Mouse (Mus musculus) urinary bladder, adult 2 months (tissue): Measurements from ENCODE around the gene Zfp819. TPM values are rescaled to one million over a fixed set of nuclear protein-coding genes. Genes with fewer than 3 reads are reported as not detected.
"Not testable (repeated sequence)": the region's sequence is repeated elsewhere in the genome, so short reads cannot be mapped to it uniquely, and the experiment has no call there.

Experiments
- DNase-seq: peaks from one replicate; pipeline ENCODE4 v3.0.0; 2022; ENCODE audit warnings: low spot score
- polyA plus RNA-seq: library from polyadenylated mRNA; depleted of rRNA; stranded (reverse); fragments of >200 nt; gene quantifications from 2 replicates; pipeline ENCODE4 v1.2.3, GENCODE M21; 2012; rRNA removed

The Zfp819 gene
- polyA plus RNA-seq, 1 experiment, result 0.03 TPM

DNA sequence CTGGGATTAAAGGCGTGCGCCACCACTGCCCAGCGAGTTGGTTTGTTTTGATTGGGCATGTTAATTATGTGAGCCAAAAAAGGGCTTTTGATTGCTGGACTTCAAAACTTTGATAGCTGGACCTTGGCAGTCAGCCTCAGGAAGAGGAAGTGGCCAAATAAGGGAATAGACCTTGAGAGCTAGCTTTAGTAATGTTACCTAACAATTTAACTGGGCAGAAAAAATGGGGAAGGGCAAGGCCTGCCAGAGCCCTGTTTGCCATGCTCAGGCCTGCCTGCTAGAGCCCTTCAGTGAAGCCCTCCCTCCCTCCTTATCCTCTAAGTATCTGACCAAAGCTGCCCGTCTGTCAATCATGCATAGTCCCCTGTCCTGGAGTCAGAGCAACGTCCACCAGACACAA is 35.6 kb downstream of the Zfp819 start:
- no peak for DNase-seq

DNA sequence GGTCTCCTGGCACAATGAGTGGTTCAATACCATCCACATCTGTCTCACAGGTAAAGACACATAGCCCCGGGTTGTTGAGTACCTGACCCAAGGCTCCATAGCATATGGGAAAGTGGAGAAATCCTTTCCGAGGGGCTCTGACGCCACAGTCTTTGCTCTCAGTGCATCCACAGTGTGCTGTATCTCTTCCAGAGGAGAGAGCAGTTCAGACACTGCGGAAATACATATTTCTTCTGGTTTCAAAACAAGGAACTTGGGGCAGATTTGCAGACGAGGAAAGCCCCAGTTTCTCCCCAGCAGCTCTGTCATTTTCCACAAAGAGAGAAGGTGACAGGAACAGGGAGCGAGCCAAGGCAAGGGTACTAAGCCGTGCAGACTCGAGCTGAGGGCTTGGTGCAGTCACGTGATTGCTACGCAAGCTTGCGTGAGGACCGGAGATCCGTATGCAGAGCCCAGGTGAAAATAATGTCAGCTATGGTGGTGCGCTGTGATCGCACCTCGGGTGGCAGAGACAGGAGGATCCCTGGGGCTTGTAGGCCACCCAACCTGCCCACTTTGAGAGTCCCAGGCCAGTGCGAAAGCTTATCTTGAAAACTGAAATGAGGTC is 36.2 kb downstream of the Zfp819 start:
- no peak for DNase-seq

DNA sequence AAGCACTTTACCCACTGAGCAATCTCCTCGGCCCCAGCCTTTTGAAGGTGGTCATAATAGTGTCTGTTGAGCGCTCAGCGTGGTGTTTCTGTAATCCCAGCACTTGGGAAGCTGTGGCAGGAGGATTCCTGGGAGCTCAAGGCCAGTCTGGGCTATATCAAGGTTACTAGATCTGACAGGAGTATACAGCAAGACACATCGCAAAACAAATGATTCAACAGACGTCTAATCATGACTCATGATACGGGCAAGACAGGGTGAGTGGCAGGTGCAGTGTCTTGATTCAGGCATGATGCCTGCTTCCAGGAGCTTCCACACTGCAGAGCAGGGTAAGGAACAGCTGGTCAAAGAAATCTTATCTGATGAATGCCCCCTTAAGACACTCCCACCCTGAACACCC is 45.7 kb downstream of the Zfp819 start:
- DNase-seq, result no peak

DNA sequence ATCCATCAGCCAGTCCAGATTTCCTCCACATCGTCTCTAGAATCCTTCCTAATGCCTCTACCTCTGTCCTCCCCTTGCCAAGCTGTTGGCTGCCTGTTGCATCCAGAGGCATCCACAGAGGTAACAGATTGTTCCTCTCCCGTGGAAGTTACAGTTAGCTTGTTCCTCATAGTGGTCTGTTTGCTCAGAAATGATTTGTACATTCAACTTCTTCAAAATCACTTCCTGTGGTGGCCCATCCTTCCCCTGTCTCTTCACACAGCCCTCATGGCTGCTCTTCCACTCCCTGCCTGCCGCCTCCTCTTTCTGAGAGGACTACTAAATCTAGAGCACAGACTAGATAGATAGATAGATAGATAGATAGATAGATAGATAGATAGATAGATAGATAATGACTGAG is 47.5 kb downstream of the Zfp819 start:
- DNase-seq, result no peak

DNA sequence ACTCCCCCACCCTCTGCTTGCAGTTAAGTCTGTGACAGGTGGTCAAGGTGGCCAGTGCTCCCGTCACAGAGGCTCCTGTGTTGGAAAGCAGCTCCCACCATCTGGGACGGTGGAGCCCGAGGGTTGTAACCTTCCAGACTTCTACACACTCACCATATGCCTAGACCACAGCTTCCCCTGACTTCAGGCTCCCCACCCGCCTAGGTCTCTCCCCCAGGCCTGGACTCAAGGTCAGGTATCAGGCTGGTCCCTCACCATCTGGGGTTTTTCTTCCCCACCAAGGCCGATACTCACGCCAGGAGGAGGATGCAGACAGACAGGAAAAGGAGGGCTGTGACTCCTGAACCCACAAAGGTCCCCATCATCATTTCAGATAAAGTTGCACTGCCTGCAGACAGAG is 49.3 kb downstream of the Zfp819 start:
- DNase-seq, result no peak

DNA sequence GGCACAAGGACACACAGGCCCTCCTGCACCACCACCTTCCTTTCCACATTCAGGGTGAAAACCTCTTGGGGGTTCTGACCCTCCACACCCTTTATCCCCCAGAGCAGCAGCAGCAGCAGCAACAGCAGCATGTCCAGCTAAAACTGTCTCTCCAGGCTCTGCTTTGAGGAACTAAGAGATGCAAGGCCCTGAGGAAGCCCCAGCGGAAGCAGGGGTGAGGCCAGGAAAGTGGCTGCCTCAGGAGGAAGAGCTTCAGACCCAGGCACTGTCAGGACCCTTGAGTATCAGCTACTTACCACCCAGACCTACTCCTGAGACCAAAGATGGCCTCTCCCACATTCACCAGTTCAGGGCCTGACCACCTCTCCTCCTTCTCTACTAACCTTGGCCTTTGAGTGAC is 53.0 kb downstream of the Zfp819 start, which contains the start of gene Siglece:
TSS of gene Siglece (minus strand) at position 160 of the 400 bp plus-strand sequence.
- no peak for DNase-seq

DNA sequence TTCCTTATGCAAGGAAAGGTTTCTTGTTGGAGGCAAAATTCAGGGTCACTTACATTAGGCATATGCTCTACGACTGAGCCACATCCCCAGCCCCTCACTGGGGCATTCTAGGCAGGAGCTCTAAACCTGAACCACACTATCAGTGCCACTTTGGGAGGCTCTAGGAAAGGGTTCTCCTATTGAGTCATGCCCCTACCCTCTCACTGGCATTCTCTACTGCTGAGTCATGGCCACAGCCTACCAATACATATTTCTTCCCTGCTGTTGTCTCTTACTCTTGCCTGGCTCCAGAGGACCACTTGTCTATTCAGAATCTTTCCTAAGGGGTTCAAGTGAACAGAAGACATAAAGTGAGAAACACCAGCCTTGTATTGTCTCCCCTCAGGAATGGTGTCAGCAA is 55.8 kb downstream of the Zfp819 start:
- no peak for DNase-seq

DNA sequence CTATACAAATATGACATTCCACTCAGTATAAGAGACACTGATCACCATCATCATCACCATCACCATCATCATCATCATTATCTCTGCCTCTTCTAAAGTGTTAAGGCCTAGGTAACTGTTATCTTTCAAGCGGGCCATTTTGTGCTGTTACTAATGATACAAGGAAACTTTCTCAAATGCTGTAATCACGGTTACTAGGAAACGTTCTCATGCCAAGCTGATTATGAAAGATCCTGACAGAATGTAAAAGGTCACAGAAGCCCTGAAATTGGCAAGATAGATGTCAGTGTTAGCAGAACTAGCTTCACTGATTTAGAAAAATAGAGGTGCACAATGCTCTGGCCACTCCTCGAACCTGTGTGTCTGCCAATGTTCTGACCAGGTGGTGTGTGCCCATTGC is 60.3 kb downstream of the Zfp819 start:
- not testable (repeated sequence) for DNase-seq

Other genes with a start within 250 kb of the Zfp819 start
- 2.0 TPM in 2 replicates for gene Siglecg, start 199.0 kb upstream of the Zfp819 start, polyA plus RNA-seq
- not detected in 2 replicates for gene Lim2, start 179.5 kb upstream of the Zfp819 start, polyA plus RNA-seq
- gene Nkg7, start 170.1 kb upstream of the Zfp819 start, polyA plus RNA-seq, result 4.0 and 4.4 TPM in 2 replicates
- not detected in 2 replicates for gene Cldnd2, start 166.4 kb upstream of the Zfp819 start, polyA plus RNA-seq
- gene Etfb, start 163.1 kb upstream of the Zfp819 start, polyA plus RNA-seq, result 244 and 246 TPM in 2 replicates
- 0.12 and 0.56 TPM in 2 replicates for gene Gm45233, start 163.0 kb upstream of the Zfp819 start, polyA plus RNA-seq
- gene Vsig10l, start 144.0 kb upstream of the Zfp819 start, polyA plus RNA-seq, result 2.7 and 3.1 TPM in 2 replicates
- 3.7 and 7.2 TPM in 2 replicates for gene Iglon5, start 117.1 kb upstream of the Zfp819 start, polyA plus RNA-seq
- gene 4931406B18Rik, start 101.2 kb upstream of the Zfp819 start, polyA plus RNA-seq, result not detected in 2 replicates
- 5.9 and 7.2 TPM in 2 replicates for gene Cd33, start 62.7 kb upstream of the Zfp819 start, polyA plus RNA-seq
- gene Zfp658, start 44.9 kb upstream of the Zfp819 start, polyA plus RNA-seq, result 4.0 and 4.3 TPM in 2 replicates
- gene Zfp719, start 27.6 kb upstream of the Zfp819 start, polyA plus RNA-seq, result 6.8 and 7.1 TPM in 2 replicates
- not detected in 2 replicates for gene Ceacam18, start 27.5 kb downstream of the Zfp819 start, polyA plus RNA-seq
- 1.4 and 2.3 TPM in 2 replicates for gene Siglece, start 53.0 kb downstream of the Zfp819 start, polyA plus RNA-seq
- gene Ctu1, start 64.8 kb downstream of the Zfp819 start, polyA plus RNA-seq, result 9.7 and 10.2 TPM in 2 replicates
- 0.06 and 0.07 TPM in 2 replicates for gene Klk14, start 83.2 kb downstream of the Zfp819 start, polyA plus RNA-seq
- 0.36 and 0.83 TPM in 2 replicates for gene Klk13, start 105.4 kb downstream of the Zfp819 start, polyA plus RNA-seq
- not detected in 2 replicates for gene Klk12, start 161.7 kb downstream of the Zfp819 start, polyA plus RNA-seq
- gene Klk11, start 167.4 kb downstream of the Zfp819 start, polyA plus RNA-seq, result 0.23 TPM in 1 of 2 replicates, not detected in the other
- 0.49 and 0.59 TPM in 2 replicates for gene Klk10, start 173.9 kb downstream of the Zfp819 start, polyA plus RNA-seq
- gene Klk9, start 184.7 kb downstream of the Zfp819 start, polyA plus RNA-seq, result 0.04 TPM in 1 of 2 replicates, not detected in the other
- gene Klk8, start 190.4 kb downstream of the Zfp819 start, polyA plus RNA-seq, result 8.1 and 8.9 TPM in 2 replicates
- gene Klk7, start 204.1 kb downstream of the Zfp819 start, polyA plus RNA-seq, result not detected in 2 replicates
- 0.30 TPM in 1 of 2 replicates, not detected in the other for gene Klk6, start 217.3 kb downstream of the Zfp819 start, polyA plus RNA-seq
- gene Klk5, start 234.8 kb downstream of the Zfp819 start, polyA plus RNA-seq, result not detected in 2 replicates